Mouse (Mus musculus) intestine, embryonic 15.5 days (tissue): ENCODE data around the gene Il5. TPM values are rescaled to one million over a fixed set of nuclear protein-coding genes. Genes with fewer than 3 reads are reported as not detected.

Experiments
- ATAC-seq: fragments of 200-750 bp; cut with Nextera tagmentation; 2 replicates; pipeline ENCODE4 v1.8.0; 2017; ENCODE audit warnings: moderate TSS enrichment, moderate library complexity
- H3K27ac ChIP-seq: fragments of 300-500 bp; sonication (generic); 2 replicates; pipeline ENCODE4 v1.5.1; 2015; ENCODE audit warnings: mild to moderate bottlenecking, inconsistent platforms
- H3K27me3 ChIP-seq: fragments of 300-500 bp; sonication (generic); replicated peaks from 2 replicates; pipeline ENCODE4 v1.6.1; 2015; ENCODE audit warnings: inconsistent platforms
- H3K36me3 ChIP-seq: fragments of 300-500 bp; sonication (generic); 2 replicates; pipeline ENCODE4 v1.6.1; 2015; ENCODE audit warnings: inconsistent platforms
- H3K4me1 ChIP-seq: fragments of 300-500 bp; sonication (generic); replicated peaks from 2 replicates; pipeline ENCODE4 v1.6.1; 2015; ENCODE audit warnings: inconsistent platforms
- H3K4me2 ChIP-seq: fragments of 300-500 bp; sonication (generic); replicated peaks from 2 replicates; pipeline ENCODE4 v1.6.1; 2015; ENCODE audit warnings: mild to moderate bottlenecking, inconsistent platforms
- H3K4me3 ChIP-seq: fragments of 300-500 bp; sonication (generic); replicated peaks from 2 replicates; pipeline ENCODE4 v1.5.1; 2015; ENCODE audit warnings: inconsistent platforms
- H3K9ac ChIP-seq: fragments of 300-500 bp; sonication (generic); 2 replicates; pipeline ENCODE4 v1.6.1; 2015; ENCODE audit warnings: inconsistent platforms
- H3K9me3 ChIP-seq: fragments of 300-500 bp; sonication (generic); 2 replicates; pipeline ENCODE4 v1.6.1; 2016; ENCODE audit warnings: inconsistent platforms
- WGBS: fragments of 180-500 bp; shearing (Covaris S2); methylation state at CpG from one replicate; pipeline ENCODE4 v1.1.7; 2015; 5-methylcytosine and 5-hydroxymethylcytosine counted together
- polyA plus RNA-seq: library from polyadenylated mRNA; unstranded; fragments of >200 nt; fragmentation: Nextera tagmentation; extraction: Ambion mirVana; gene quantifications from 2 replicates; pipeline ENCODE4 v1.2.1, GENCODE M21; 2015

The Il5 gene
- polyA plus RNA-seq, 1 experiment from 2014 or later, result not detected

- no peaks in the 10 kb centered on the region for H3K27me3 ChIP-seq
- WGBS, result 2% methylated on average over 33 of the region's 33 CpGs
- H3K9me3 ChIP-seq, result no peaks in the 10 kb centered on the region
- peaks cover 60% of the 10 kb centered on the region for H3K4me1 ChIP-seq
- H3K4me2 ChIP-seq, result peak overlapping the region; percentile 75
- peak overlapping the region; percentile 31 for H3K4me3 ChIP-seq
- H3K27ac ChIP-seq, result peak overlapping the region; percentile 98
- peak overlapping the region; percentile 52 for H3K9ac ChIP-seq
- H3K36me3 ChIP-seq, result no peaks in the 10 kb centered on the region
- peak; percentile 68 for ATAC-seq
Observed at GRCm38 (mm10) chr11:53763496-53764140, 43.0 kb downstream of the Il5 start.

GRCm38 (mm10) chr11:53764581-53764980, 44.0 kb downstream of the Il5 start:
- Histone ChIP-seq H3K27me3 (no peaks in the 10 kb centered on the region), H3K4me1 (peaks cover 54% of the 10 kb centered on the region), H3K9ac (no peak overlapping the region), H3K27ac (peak overlapping the region; percentile 98), H3K9me3 (no peaks in the 10 kb centered on the region), H3K4me3 (no peak overlapping the region), H3K36me3 (no peaks in the 10 kb centered on the region), H3K4me2 (no peak overlapping the region)
- no peak for ATAC-seq
- WGBS, result 63% methylated on average over 5 of the region's 5 CpGs

- Histone ChIP-seq H3K4me2 (peak overlapping the region; percentile 75; the same call in 1 of the 2 replicates), H3K9me3 (no peaks in the 10 kb centered on the region), H3K27me3 (no peaks in the 10 kb centered on the region), H3K9ac (no peak overlapping the region), H3K36me3 (peaks cover 5% of the 10 kb centered on the region), H3K4me3 (no peak overlapping the region), H3K4me1 (peaks cover 30% of the 10 kb centered on the region), H3K27ac (no peak overlapping the region)
- 78% methylated on average over 13 of the region's 13 CpGs for WGBS
- no peak for ATAC-seq
Observed at GRCm38 (mm10) chr11:53768422-53769184, 48.0 kb downstream of the Il5 start.

- Histone ChIP-seq H3K4me1 (peaks cover 25% of the 10 kb centered on the region), H3K4me3 (peak overlapping the region; percentile 89), H3K36me3 (peaks cover 10% of the 10 kb centered on the region), H3K4me2 (peak overlapping the region; percentile 75), H3K9me3 (no peaks in the 10 kb centered on the region), H3K9ac (peak overlapping the region; percentile 88; the same call in 1 of the 2 replicates), H3K27me3 (no peaks in the 10 kb centered on the region), H3K27ac (0 out of 2 replicates have a peak overlapping the region, but pooled peaks have one; percentile 20)
- no peak for ATAC-seq
- 56% methylated on average over 12 of the region's 12 CpGs for WGBS
Observed at GRCm38 (mm10) chr11:53769185-53769576, 48.6 kb downstream of the Il5 start.

GRCm38 (mm10) chr11:53769760-53770124, 49.1 kb downstream of the Il5 start, which contains the start of gene Irf1:
Gene Irf1, plus strand, starts transcription at chr11:53770014.
- Histone ChIP-seq H3K4me1 (peaks cover 19% of the 10 kb centered on the region), H3K9me3 (no peaks in the 10 kb centered on the region), H3K36me3 (peaks cover 15% of the 10 kb centered on the region), H3K4me2 (peak within 1 kb of the TSS; percentile 75), H3K9ac (peak within 1 kb of the TSS; percentile 88), H3K27me3 (no peaks in the 10 kb centered on the region), H3K4me3 (peak within 1 kb of the TSS; percentile 89), H3K27ac (peak within 1 kb of the TSS; percentile 89)
- ATAC-seq, result peak; percentile 94
- WGBS, result under 1% methylated on average over 40 of the region's 40 CpGs

GRCm38 (mm10) chr11:53770125-53770791, 49.7 kb downstream of the Il5 start:
- ATAC-seq, result peak; percentile 86
- no peaks in the 10 kb centered on the region for H3K27me3 ChIP-seq
- peak overlapping the region; percentile 89 for H3K27ac ChIP-seq
- H3K9ac ChIP-seq, result peak overlapping the region; percentile 88
- peaks cover 20% of the 10 kb centered on the region for H3K36me3 ChIP-seq
- WGBS, result under 1% methylated on average over 73 of the region's 75 CpGs
- peak overlapping the region; percentile 75 for H3K4me2 ChIP-seq
- H3K4me3 ChIP-seq, result peak overlapping the region; percentile 89
- peaks cover 17% of the 10 kb centered on the region for H3K4me1 ChIP-seq
- no peaks in the 10 kb centered on the region for H3K9me3 ChIP-seq

GRCm38 (mm10) chr11:53771001-53771744, 50.6 kb downstream of the Il5 start:
- no peak overlapping the region for H3K27ac ChIP-seq

GRCm38 (mm10) chr11:53772536-53772935, 51.9 kb downstream of the Il5 start:
- no peak overlapping the region for H3K4me3 ChIP-seq
- H3K36me3 ChIP-seq, result peaks cover 35% of the 10 kb centered on the region
- no peak for ATAC-seq
- H3K4me1 ChIP-seq, result peaks cover 17% of the 10 kb centered on the region
- H3K9me3 ChIP-seq, result no peaks in the 10 kb centered on the region
- H3K27ac ChIP-seq, result no peak overlapping the region
- H3K9ac ChIP-seq, result no peak overlapping the region
- 0 out of 2 replicates have a peak overlapping the region, but pooled peaks have one; percentile 11 for H3K4me2 ChIP-seq
- no peaks in the 10 kb centered on the region for H3K27me3 ChIP-seq
- 85% methylated on average over 9 of the region's 9 CpGs for WGBS

More at GRCm38 (mm10) chr11:53771001-53771744, 50.6 kb downstream of the Il5 start:
- 62% methylated on average over 11 of the region's 11 CpGs for WGBS
- Histone ChIP-seq H3K4me1 (peaks cover 17% of the 10 kb centered on the region), H3K27me3 (no peaks in the 10 kb centered on the region), H3K4me2 (peak overlapping the region; percentile 75), H3K9ac (peak overlapping the region; percentile 88; the same call in 1 of the 2 replicates), H3K9me3 (no peaks in the 10 kb centered on the region), H3K4me3 (peak overlapping the region; percentile 89), H3K36me3 (peaks cover 28% of the 10 kb centered on the region)
- no peak for ATAC-seq

GRCm38 (mm10) chr11:53773087-53773486, 52.5 kb downstream of the Il5 start, which contains the start of gene Gm17334:
Gene Gm17334, minus strand, starts transcription at chr11:53773187.
- no peak within 1 kb of the TSS for H3K9ac ChIP-seq

GRCm38 (mm10) chr11:53773641-53774360, 53.2 kb downstream of the Il5 start:
- Histone ChIP-seq H3K9me3 (no peaks in the 10 kb centered on the region), H3K4me1 (peaks cover 17% of the 10 kb centered on the region), H3K27ac (no peak overlapping the region), H3K4me3 (no peak overlapping the region), H3K36me3 (peaks cover 36% of the 10 kb centered on the region), H3K4me2 (no peak overlapping the region), H3K27me3 (no peaks in the 10 kb centered on the region), H3K9ac (no peak overlapping the region)
- 93% methylated on average over 16 of the region's 16 CpGs for WGBS
- no peak for ATAC-seq

More at GRCm38 (mm10) chr11:53773087-53773486, 52.5 kb downstream of the Il5 start, which contains the start of gene Gm17334:
- Histone ChIP-seq H3K27ac (no peak within 1 kb of the TSS), H3K4me1 (peaks cover 17% of the 10 kb centered on the region), H3K4me2 (peak within 1 kb of the TSS; percentile 75), H3K9me3 (no peaks in the 10 kb centered on the region), H3K36me3 (peaks cover 35% of the 10 kb centered on the region), H3K27me3 (no peaks in the 10 kb centered on the region), H3K4me3 (no peak within 1 kb of the TSS)
- no peak for ATAC-seq
- 91% methylated on average over 5 of the region's 5 CpGs for WGBS
